Mouse (Mus musculus) ES-E14 (cell line): ENCODE data around the gene Nhp2. TPM values are rescaled to one million over a fixed set of nuclear protein-coding genes. Genes with fewer than 3 reads are reported as not detected.
A peak's percentile ranks its signal among the peaks of the same experiment; 100 is the strongest.

Experiments used
- DNase-seq: peaks from one replicate; pipeline ENCODE4 v3.0.0-alpha.2; 2013; ENCODE audit warnings: low read depth, low spot score
- H3K27ac ChIP-seq: 2 replicates; pipeline ENCODE4 v1.5.1; 2012; ENCODE audit warnings: low read depth, mild to moderate bottlenecking, low read length, moderate library complexity, mixed read lengths; ENCODE audit not compliant: poor library complexity, insufficient read depth, severe bottlenecking
- H3K36me3 ChIP-seq: 2 replicates; pipeline ENCODE4 v1.6.1; 2012; ENCODE audit warnings: mild to moderate bottlenecking, low read length, moderate library complexity, mixed read lengths; ENCODE audit not compliant: control insufficient read depth, poor library complexity, insufficient read depth, severe bottlenecking
- H3K4me1 ChIP-seq, 2 experiments: fragments of 150-350 bp in 1 of 2; sonication (generic) in 1 of 2; 2 replicates each; pipeline ENCODE4 v1.6.1; 2012; ENCODE audit warnings: low read length in 2 of 2, mild to moderate bottlenecking in 1 of 2, mixed read lengths in 1 of 2; ENCODE audit not compliant: control insufficient read depth in 2 of 2, insufficient read depth in 2 of 2, poor library complexity in 1 of 2
- H3K4me3 ChIP-seq, 2 experiments: fragments of 150-350 bp in 1 of 2; sonication (generic) in 1 of 2; 2 replicates each; pipeline ENCODE4 v1.5.1; 2012; ENCODE audit warnings: low read length in 2 of 2, low read depth in 1 of 2, mild to moderate bottlenecking in 1 of 2, mixed read lengths in 1 of 2; ENCODE audit not compliant: insufficient read depth in 1 of 2, poor library complexity in 1 of 2, severe bottlenecking in 1 of 2
- H3K9ac ChIP-seq: 2 replicates; pipeline ENCODE4 v1.6.1; 2012; ENCODE audit warnings: low read depth, mild to moderate bottlenecking, low read length, mixed read lengths; ENCODE audit not compliant: poor library complexity, insufficient read depth, severe bottlenecking
- H3K9me3 ChIP-seq: fragments of 150-350 bp; sonication (generic); 2 replicates; pipeline ENCODE4 v1.6.1; 2012; ENCODE audit warnings: low read depth, mild to moderate bottlenecking, low read length; ENCODE audit not compliant: control insufficient read depth, insufficient read depth
- CHD2 ChIP-seq: IDR thresholded peaks from 2 replicates; pipeline ENCODE4 v1.6.1; 2014; ENCODE audit warnings: mild to moderate bottlenecking, low read depth, low read length, inconsistent platforms
- HCFC1 ChIP-seq: IDR thresholded peaks from 2 replicates; pipeline ENCODE4 v1.6.1; 2012; ENCODE audit warnings: low read length, inconsistent platforms, borderline replicate concordance; ENCODE audit not compliant: insufficient read depth
- MAFK ChIP-seq: IDR thresholded peaks from 2 replicates; pipeline ENCODE4 v1.6.1; 2014; ENCODE audit warnings: mild to moderate bottlenecking, low read depth, low read length, inconsistent platforms; ENCODE audit not compliant: insufficient read depth
- ZC3H11A ChIP-seq: IDR thresholded peaks from 2 replicates; pipeline ENCODE4 v1.6.1; 2012; ENCODE audit warnings: low read depth, mild to moderate bottlenecking, inconsistent platforms, low read length, borderline replicate concordance
- ZNF384 ChIP-seq: IDR thresholded peaks from 2 replicates; pipeline ENCODE4 v1.6.1; 2012; ENCODE audit warnings: low read depth, low read length, inconsistent platforms
- in situ Hi-C, 2 experiments: fragments of 600-800 bp; cut with MboI; formaldehyde crosslinking; loops; one replicate each; pipeline ENCODE4 v1.15.1; 2025; ENCODE audit warnings: low sequenced_read_pairs in 2 of 2, inconsistent platforms in 1 of 2; ENCODE audit not compliant: unreplicated experiment in 2 of 2
- total RNA-seq: library from RNA; depleted of rRNA; stranded (reverse); fragments of 300-350 nt; gene quantifications from 2 replicates; pipeline ENCODE4 v1.2.3, GENCODE M21; 2012

Gene Nhp2
- total RNA-seq, 1 experiment = 452 TPM

DNA sequence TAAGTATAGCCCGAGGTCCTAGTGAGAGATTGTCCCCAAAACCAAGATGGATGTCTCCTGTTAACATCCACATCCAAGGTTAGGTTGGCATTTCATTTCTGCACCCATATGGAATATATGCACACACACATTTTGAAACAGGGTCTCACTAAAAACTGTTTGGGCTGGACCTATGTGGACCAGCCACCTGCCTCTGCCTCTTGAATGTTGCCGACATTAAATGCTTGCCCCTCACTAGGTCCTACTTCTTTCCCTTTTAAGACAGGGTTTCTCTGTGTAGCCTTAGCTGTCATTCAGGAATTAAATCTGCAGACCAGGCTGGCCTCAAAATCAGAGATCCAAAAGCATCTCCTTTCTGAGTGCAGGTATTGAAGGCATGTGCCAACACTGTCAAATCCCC is 22.0 kb upstream of the Nhp2 start:
- Histone ChIP-seq H3K36me3 (peaks cover 70% of the 10 kb centered on the region), H3K9ac (no peak overlapping the region), H3K4me3 (no peak overlapping the region), H3K9me3 (no peaks in the 10 kb centered on the region), H3K27ac (no peak overlapping the region), H3K4me1 (peaks cover 0 to 3% of the 10 kb centered on the region in 2 experiments; a peak in 2 of 4 replicates)
- no peak for DNase-seq
- TF ChIP-seq CHD2 (no peak; the same call in 1 of the 2 replicates), MAFK (no peak), ZC3H11A (no peak), ZNF384 (no peak), HCFC1 (no peak)
- in situ Hi-C loops = no loop called here

DNA sequence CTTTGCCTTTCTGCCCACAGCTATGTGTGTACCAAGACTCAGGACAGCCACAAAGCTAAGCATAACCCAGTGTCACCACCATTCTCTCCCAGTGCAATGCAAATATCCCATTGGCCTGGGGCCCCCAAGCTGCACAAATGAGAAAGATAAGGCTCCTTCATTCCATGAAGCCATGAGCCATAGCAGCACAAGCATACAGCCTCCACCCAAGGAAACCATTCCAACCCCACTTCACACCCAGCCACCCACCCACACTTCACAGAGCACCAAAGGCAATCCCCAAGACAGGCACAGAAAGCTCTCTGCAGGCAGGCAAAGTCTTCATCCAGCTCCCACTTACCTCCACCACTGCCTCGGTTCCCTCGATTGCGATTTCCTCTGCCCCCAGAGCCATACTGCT is 17.3 kb upstream of the Nhp2 start:
- in situ Hi-C loops = no loop called here
- Histone ChIP-seq H3K27ac (0 out of 2 replicates have a peak overlapping the region, but pooled peaks have one; percentile 32), H3K9me3 (no peaks in the 10 kb centered on the region), H3K36me3 (peaks cover 83% of the 10 kb centered on the region), H3K9ac (no peak overlapping the region), H3K4me1 (peaks cover 2 to 4% of the 10 kb centered on the region in 2 experiments; a peak in 1 of 4 replicates), H3K4me3 (peak overlapping the region in 1 of 2 experiments; percentile 7; a peak in 1 of 4 replicates)
- TF ChIP-seq MAFK (no peak), ZNF384 (no peak), ZC3H11A (no peak), CHD2 (no peak), HCFC1 (no peak)
- DNase-seq = no peak

DNA sequence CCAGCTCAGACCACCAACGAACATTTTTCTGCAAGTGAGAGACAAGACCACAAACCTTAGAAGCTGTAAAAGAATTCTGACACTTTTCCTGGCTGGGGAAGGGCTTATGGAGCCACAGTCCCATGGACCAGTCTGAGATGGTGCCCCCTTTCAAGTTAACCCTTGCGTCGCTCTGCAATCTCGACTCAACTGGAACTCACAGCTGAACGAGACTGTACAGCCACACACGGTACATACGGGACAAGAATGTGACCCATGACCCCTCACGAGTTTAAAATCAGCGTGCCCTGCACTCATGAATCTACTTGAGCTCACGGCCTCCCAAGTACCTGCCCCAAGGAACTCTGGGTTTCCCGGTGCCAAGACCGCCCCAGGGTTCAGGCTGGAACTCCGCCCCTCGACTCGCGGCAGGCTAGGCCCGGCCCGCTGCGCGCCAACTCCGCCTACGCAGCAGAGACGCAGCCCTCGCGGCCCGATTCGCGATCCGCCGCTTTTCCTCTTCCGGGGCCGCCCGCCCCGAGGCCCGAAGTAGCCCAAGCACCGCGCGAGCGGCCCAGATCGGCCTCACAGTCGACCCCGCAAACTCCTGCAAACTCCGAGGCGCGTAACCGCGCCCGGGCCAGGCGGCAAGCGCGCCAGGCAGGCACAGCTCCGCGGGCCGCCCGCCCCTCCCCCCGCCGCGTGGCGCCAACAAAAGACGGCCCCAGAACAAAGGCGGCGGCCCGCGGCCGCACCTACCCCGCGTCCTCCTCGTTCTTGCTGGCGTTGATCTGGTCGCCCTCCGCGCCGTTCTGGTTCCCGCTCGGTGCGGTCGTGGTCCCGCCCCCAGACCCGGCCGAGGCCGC is 13.7 kb upstream of the Nhp2 start:
- TF ChIP-seq HCFC1 (peak; percentile 54), CHD2 (no peak)
- Histone ChIP-seq H3K9ac (peak overlapping the region; percentile 98), H3K4me3 (peak overlapping the region; percentile 70 to 94), H3K9me3 (no peaks in the 10 kb centered on the region), H3K36me3 (peaks cover 50% of the 10 kb centered on the region), H3K4me1 (peaks cover 4 to 7% of the 10 kb centered on the region in 2 experiments; a peak in 2 of 4 replicates), H3K27ac (peak overlapping the region; percentile 89)
- DNase-seq = peak; percentile 69
- in situ Hi-C loops = no loop called here

DNA sequence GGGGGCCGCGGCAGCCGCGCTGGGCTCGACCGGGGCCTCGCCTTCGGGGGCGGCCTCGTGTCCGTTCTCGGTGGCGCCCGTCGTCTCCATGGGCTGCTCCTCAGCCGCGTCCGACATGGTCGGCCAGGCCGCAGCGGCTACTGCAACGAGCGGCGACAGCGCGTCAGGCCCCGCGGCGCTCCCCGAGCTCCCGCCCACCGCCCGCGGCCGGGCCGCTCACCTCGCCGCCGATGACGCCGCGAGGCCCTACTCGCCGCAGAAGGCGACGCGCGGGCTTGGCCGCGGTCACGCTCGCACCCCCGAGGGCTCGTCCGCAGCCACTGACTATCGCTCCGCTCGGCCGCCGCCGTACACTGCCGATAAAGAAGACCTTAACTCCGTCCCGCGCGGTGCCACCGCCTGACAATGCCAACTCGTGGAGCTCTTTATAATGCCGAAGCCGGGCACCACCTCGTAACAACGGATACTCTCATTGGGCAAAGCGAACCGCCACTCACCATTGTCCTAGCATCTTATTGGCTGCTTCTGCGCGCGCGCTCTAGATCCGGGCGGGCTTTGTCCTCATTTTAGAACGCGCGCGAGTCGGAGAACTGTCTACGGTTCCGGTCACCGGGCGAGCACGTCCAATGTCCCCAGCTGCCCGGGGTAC is 13.0 kb upstream of the Nhp2 start, which contains the start of gene Hnrnpab:
Hnrnpab (minus strand) TSS at position 401 of the 649 bp plus-strand sequence.
- Histone ChIP-seq H3K4me1 (peaks cover 4 to 7% of the 10 kb centered on the region in 2 experiments; a peak in 2 of 4 replicates), H3K9me3 (no peaks in the 10 kb centered on the region), H3K36me3 (peaks cover 43% of the 10 kb centered on the region), H3K9ac (peak within 1 kb of the TSS; percentile 98), H3K27ac (peak within 1 kb of the TSS; percentile 89), H3K4me3 (peak within 1 kb of the TSS; percentile 70 to 94)
- TF ChIP-seq ZNF384 = no peak
- no peak for TF ChIP-seq MAFK
- TF ChIP-seq HCFC1 = peak; percentile 81
- peak; percentile 94 for TF ChIP-seq CHD2
- no peak for TF ChIP-seq ZC3H11A
- DNase-seq = peak; percentile 94
- in situ Hi-C loops = no loop called here
